Mouse (Mus musculus): ENCODE measurements around the gene Thrb. TPM values are rescaled to one million over a fixed set of nuclear protein-coding genes. Genes with fewer than 3 reads are reported as not detected.

Thrb gene
- polyA plus RNA-seq, 1 experiment: not detected

- peaks cover 3% of the 10 kb centered on the region; the same call in 1 of the 2 replicates for H3K4me1 ChIP-seq
- peaks cover 2% of the 10 kb centered on the region for H3K27me3 ChIP-seq (replicated peaks)
- H3K4me3 ChIP-seq (replicated peaks): no peak overlapping the region
- H3K9me3 ChIP-seq: no peaks in the 10 kb centered on the region
- TF ChIP-seq GATA1 (IDR thresholded peaks at IDR 0.05; ENCODE audit: borderline replicate concordance, low read length) (no peak), FLI1 (IDR thresholded peaks at IDR 0.05; ENCODE audit: low read length) (no peak)
- no peaks in the 10 kb centered on the region for H3K36me3 ChIP-seq (replicated peaks; ENCODE audit: low read length)
These were observed 323.8 kb downstream of the Thrb start for GRCm38 (mm10) chr14:17983839-17984238.

- no peaks in the 10 kb centered on the region for H3K36me3 ChIP-seq (replicated peaks; ENCODE audit: low read length)
- no peaks in the 10 kb centered on the region for H3K9me3 ChIP-seq
- H3K4me1 ChIP-seq: peaks cover 3% of the 10 kb centered on the region; the same call in 1 of the 2 replicates
- H3K4me3 ChIP-seq (replicated peaks): no peak overlapping the region
- TF ChIP-seq GATA1 (IDR thresholded peaks at IDR 0.05; ENCODE audit: borderline replicate concordance, low read length): no peak
- TF ChIP-seq FLI1 (IDR thresholded peaks at IDR 0.05; ENCODE audit: low read length): no peak
- H3K27me3 ChIP-seq (replicated peaks): no peaks in the 10 kb centered on the region
These were observed 328.5 kb downstream of the Thrb start for GRCm38 (mm10) chr14:17988580-17988979.

GRCm38 (mm10) chr14:17989182-17989581 lies 329.1 kb downstream of the Thrb start:
- H3K4me1 ChIP-seq: peaks cover 3% of the 10 kb centered on the region; the same call in 1 of the 2 replicates
- H3K36me3 ChIP-seq (replicated peaks; ENCODE audit: low read length): no peaks in the 10 kb centered on the region
- H3K4me3 ChIP-seq (replicated peaks): no peak overlapping the region
- H3K9me3 ChIP-seq: no peaks in the 10 kb centered on the region
- TF ChIP-seq GATA1 (IDR thresholded peaks at IDR 0.05; ENCODE audit: borderline replicate concordance, low read length) (no peak), FLI1 (IDR thresholded peaks at IDR 0.05; ENCODE audit: low read length) (no peak)
- no peaks in the 10 kb centered on the region for H3K27me3 ChIP-seq (replicated peaks)

GRCm38 (mm10) chr14:17990186-17990585 lies 330.1 kb downstream of the Thrb start:
- Histone ChIP-seq H3K9me3 (no peaks in the 10 kb centered on the region), H3K4me3 (replicated peaks) (no peak overlapping the region), H3K4me1 (peaks cover 3% of the 10 kb centered on the region; the same call in 1 of the 2 replicates), H3K27me3 (replicated peaks) (no peaks in the 10 kb centered on the region), H3K36me3 (replicated peaks; ENCODE audit: low read length) (no peaks in the 10 kb centered on the region)
- TF ChIP-seq GATA1 (IDR thresholded peaks at IDR 0.05; ENCODE audit: borderline replicate concordance, low read length): no peak
- no peak for TF ChIP-seq FLI1 (IDR thresholded peaks at IDR 0.05; ENCODE audit: low read length)

GRCm38 (mm10) chr14:18001886-18002285 lies 341.8 kb downstream of the Thrb start:
- Histone ChIP-seq H3K4me3 (replicated peaks) (no peak overlapping the region), H3K9me3 (no peaks in the 10 kb centered on the region), H3K36me3 (replicated peaks; ENCODE audit: low read length) (no peaks in the 10 kb centered on the region), H3K4me1 (peaks cover 11% of the 10 kb centered on the region), H3K27me3 (replicated peaks) (no peaks in the 10 kb centered on the region)
- no peak for TF ChIP-seq GATA1 (IDR thresholded peaks at IDR 0.05; ENCODE audit: borderline replicate concordance, low read length)
- no peak for TF ChIP-seq FLI1 (IDR thresholded peaks at IDR 0.05; ENCODE audit: low read length)

- no peaks in the 10 kb centered on the region for H3K36me3 ChIP-seq (replicated peaks; ENCODE audit: low read length)
- H3K9me3 ChIP-seq: no peaks in the 10 kb centered on the region
- peaks cover 11% of the 10 kb centered on the region for H3K4me1 ChIP-seq
- H3K4me3 ChIP-seq (replicated peaks): no peak overlapping the region
- H3K27me3 ChIP-seq (replicated peaks): no peaks in the 10 kb centered on the region
- TF ChIP-seq GATA1 (IDR thresholded peaks at IDR 0.05; ENCODE audit: borderline replicate concordance, low read length): no peak
- TF ChIP-seq FLI1 (IDR thresholded peaks at IDR 0.05; ENCODE audit: low read length): no peak
These were observed 343.6 kb downstream of the Thrb start for GRCm38 (mm10) chr14:18003686-18004085.

- TF ChIP-seq FLI1 (IDR thresholded peaks at IDR 0.05; ENCODE audit: low read length) (no peak), GATA1 (IDR thresholded peaks at IDR 0.05; ENCODE audit: borderline replicate concordance, low read length) (no peak)
- H3K9me3 ChIP-seq: no peaks in the 10 kb centered on the region
- no peak overlapping the region for H3K4me3 ChIP-seq (replicated peaks)
- no peaks in the 10 kb centered on the region for H3K36me3 ChIP-seq (replicated peaks; ENCODE audit: low read length)
- peaks cover 7% of the 10 kb centered on the region; the same call in 1 of the 2 replicates for H3K4me1 ChIP-seq
- no peaks in the 10 kb centered on the region for H3K27me3 ChIP-seq (replicated peaks)
These were observed 348.5 kb downstream of the Thrb start for GRCm38 (mm10) chr14:18008524-18008923.

GRCm38 (mm10) chr14:18016604-18017003 lies 356.5 kb downstream of the Thrb start:
- Histone ChIP-seq H3K36me3 (replicated peaks; ENCODE audit: low read length) (no peaks in the 10 kb centered on the region), H3K4me3 (replicated peaks) (no peak overlapping the region), H3K27me3 (replicated peaks) (peaks cover 2% of the 10 kb centered on the region), H3K4me1 (peaks cover 14% of the 10 kb centered on the region), H3K9me3 (no peaks in the 10 kb centered on the region)
- TF ChIP-seq GATA1 (IDR thresholded peaks at IDR 0.05; ENCODE audit: borderline replicate concordance, low read length) (no peak), FLI1 (IDR thresholded peaks at IDR 0.05; ENCODE audit: low read length) (no peak)

- no peak overlapping the region for H3K4me3 ChIP-seq (replicated peaks)
- no peaks in the 10 kb centered on the region for H3K36me3 ChIP-seq (replicated peaks; ENCODE audit: low read length)
- no peak for TF ChIP-seq GATA1 (IDR thresholded peaks at IDR 0.05; ENCODE audit: borderline replicate concordance, low read length)
- no peak for TF ChIP-seq FLI1 (IDR thresholded peaks at IDR 0.05; ENCODE audit: low read length)
- no peaks in the 10 kb centered on the region for H3K9me3 ChIP-seq
- H3K27me3 ChIP-seq (replicated peaks): peaks cover 2% of the 10 kb centered on the region
- H3K4me1 ChIP-seq: peaks cover 14% of the 10 kb centered on the region
These were observed 360.1 kb downstream of the Thrb start for GRCm38 (mm10) chr14:18020128-18020527.

- TF ChIP-seq GATA1 (IDR thresholded peaks at IDR 0.05; ENCODE audit: borderline replicate concordance, low read length) (no peak), FLI1 (IDR thresholded peaks at IDR 0.05; ENCODE audit: low read length) (no peak)
- Histone ChIP-seq H3K4me1 (peaks cover 14% of the 10 kb centered on the region), H3K4me3 (replicated peaks) (no peak overlapping the region), H3K27me3 (replicated peaks) (peaks cover 2% of the 10 kb centered on the region), H3K9me3 (no peaks in the 10 kb centered on the region), H3K36me3 (replicated peaks; ENCODE audit: low read length) (no peaks in the 10 kb centered on the region)
These were observed 360.6 kb downstream of the Thrb start for GRCm38 (mm10) chr14:18020636-18021035.

GRCm38 (mm10) chr14:18021726-18022125 lies 361.7 kb downstream of the Thrb start:
- TF ChIP-seq GATA1 (IDR thresholded peaks at IDR 0.05; ENCODE audit: borderline replicate concordance, low read length): no peak
- no peak for TF ChIP-seq FLI1 (IDR thresholded peaks at IDR 0.05; ENCODE audit: low read length)
- H3K9me3 ChIP-seq: no peaks in the 10 kb centered on the region
- H3K27me3 ChIP-seq (replicated peaks): peaks cover 2% of the 10 kb centered on the region
- no peaks in the 10 kb centered on the region for H3K36me3 ChIP-seq (replicated peaks; ENCODE audit: low read length)
- no peak overlapping the region for H3K4me3 ChIP-seq (replicated peaks)
- H3K4me1 ChIP-seq: peaks cover 14% of the 10 kb centered on the region
